In genomic region chr7:71419261-71419660, GRCm38 (mm10) we compare ENCODE assay signal across 18 mouse cellular contexts.
DNase-seq lines count a peak whose midpoint lies in the region; ATAC-seq and TF ChIP-seq lines count a peak whose summit lies in the region.
"Had no signal": no experiment of that assay in that cellular context is flagged by ENCODE, and none has a peak within 500 bp of the region (broad histone marks: within the 10 kb centered on the region; RNA-seq: fewer than 3 reads in every experiment).

No protein-coding gene starts in this region.

- no peaks in the 10 kb centered on the region for H3K27me3 ChIP-seq in midbrain, embryonic 11.5 days (ENCODE audit: control insufficient read depth, insufficient read depth, low read length)
- no peaks in the 10 kb centered on the region; the same call in 1 of the 2 replicates for H3K27me3 ChIP-seq in midbrain, postnatal 0 days (ENCODE audit: insufficient read depth, low read length)
- H3K27me3 ChIP-seq in embryonic facial prominence, embryonic 14.5 days (replicated peaks; ENCODE audit: control insufficient read depth, insufficient read depth, low read length): no peaks in the 10 kb centered on the region; the same call in 1 of the 2 replicates
- H3K27me3 ChIP-seq: hindbrain, embryonic 12.5 days; liver, embryonic 12.5 days; megakaryocyte, embryonic 14.5 days; Patski had no signal

- no peaks in the 10 kb centered on the region for H3K36me3 ChIP-seq in midbrain, embryonic 11.5 days (ENCODE audit: control insufficient read depth, insufficient read depth, low read length)
- H3K36me3 ChIP-seq in midbrain, postnatal 0 days (ENCODE audit: insufficient read depth, low read length): no peaks in the 10 kb centered on the region
- no peaks in the 10 kb centered on the region for H3K36me3 ChIP-seq in embryonic facial prominence, embryonic 14.5 days (ENCODE audit: control insufficient read depth, insufficient read depth, low read length)
- H3K36me3 ChIP-seq: embryonic facial prominence, embryonic 13.5 days; hindbrain, embryonic 12.5 days; liver, embryonic 12.5 days had no signal

- H3K9me3 ChIP-seq in midbrain, embryonic 11.5 days (ENCODE audit: control insufficient read depth, low read length): no peaks in the 10 kb centered on the region
- H3K9me3 ChIP-seq in midbrain, postnatal 0 days (ENCODE audit: low read length): no peaks in the 10 kb centered on the region
- no peaks in the 10 kb centered on the region for H3K9me3 ChIP-seq in embryonic facial prominence, embryonic 14.5 days (ENCODE audit: control insufficient read depth, low read length)
- H3K9me3 ChIP-seq: embryonic facial prominence, embryonic 13.5 days; hindbrain, embryonic 12.5 days; liver, embryonic 12.5 days; megakaryocyte, embryonic 14.5 days had no signal

- no peak overlapping the region for H3K4me2 ChIP-seq in midbrain, embryonic 11.5 days
- H3K4me2 ChIP-seq in midbrain, postnatal 0 days (ENCODE audit: low read depth, low read length, poor library complexity, severe bottlenecking): no peak overlapping the region
- H3K4me2 ChIP-seq in embryonic facial prominence, embryonic 14.5 days (ENCODE audit: low read depth, low read length): no peak overlapping the region
- H3K4me2 ChIP-seq: embryonic facial prominence, embryonic 13.5 days; hindbrain, embryonic 12.5 days; liver, embryonic 12.5 days had no signal

- no peak overlapping the region for H3K9ac ChIP-seq in midbrain, embryonic 11.5 days (ENCODE audit: low read length)
- H3K9ac ChIP-seq in midbrain, postnatal 0 days (replicated peaks; ENCODE audit: low read length, poor library complexity, severe bottlenecking): no peak overlapping the region
- no peak overlapping the region for H3K9ac ChIP-seq in embryonic facial prominence, embryonic 14.5 days (ENCODE audit: low read depth, low read length)
- H3K9ac ChIP-seq: embryonic facial prominence, embryonic 13.5 days; hindbrain, embryonic 12.5 days; liver, embryonic 12.5 days had no signal

- no peak for ATAC-seq in midbrain, embryonic 11.5 days (ENCODE audit: low FRiP score)
- ATAC-seq in midbrain, postnatal 0 days (ENCODE audit: low FRiP score): no peak
- ATAC-seq in embryonic facial prominence, embryonic 14.5 days (ENCODE audit: low read depth): no peak
- ATAC-seq: forebrain, embryonic 16.5 days; liver, embryonic 12.5 days; lung, postnatal 0 days; midbrain, embryonic 16.5 days; Patski had no signal

- H3K4me3 ChIP-seq in midbrain, embryonic 11.5 days (ENCODE audit: low read depth, low read length): no peak overlapping the region
- H3K4me3 ChIP-seq in midbrain, postnatal 0 days (ENCODE audit: low read depth, low read length): no peak overlapping the region
- no peak overlapping the region for H3K4me3 ChIP-seq in embryonic facial prominence, embryonic 14.5 days (ENCODE audit: low read depth, low read length)
- H3K4me3 ChIP-seq: embryonic facial prominence, embryonic 13.5 days; hindbrain, embryonic 12.5 days; liver, embryonic 12.5 days; megakaryocyte, embryonic 14.5 days had no signal

- 77% methylated on average over 5 of the region's 5 CpGs for WGBS in midbrain, embryonic 11.5 days
- 76% methylated on average over 5 of the region's 5 CpGs for WGBS in midbrain, postnatal 0 days
- WGBS in embryonic facial prominence, embryonic 14.5 days: 53% methylated on average over 5 of the region's 5 CpGs

- H3K27ac ChIP-seq in midbrain, embryonic 11.5 days (ENCODE audit: low read depth, low read length): no peak overlapping the region
- no peak overlapping the region for H3K27ac ChIP-seq in midbrain, postnatal 0 days (ENCODE audit: low read depth, low read length)
- H3K27ac ChIP-seq in embryonic facial prominence, embryonic 14.5 days (replicated peaks; ENCODE audit: low read depth, low read length): no peak overlapping the region
- H3K27ac ChIP-seq: embryonic facial prominence, embryonic 13.5 days; hindbrain, embryonic 12.5 days; liver, embryonic 12.5 days had no signal

- DNase-seq in kidney, adult 11 months: peak; percentile 12
- no peak for DNase-seq in kidney, adult 8-10 months
- peak; percentile 44 for DNase-seq in midbrain, embryonic 11.5 days (ENCODE audit: low spot score, missing footprints)
- no peak for DNase-seq in midbrain, postnatal 0 days (ENCODE audit: low spot score)
- DNase-seq in embryonic facial prominence, embryonic 14.5 days (ENCODE audit: low spot score): peak; percentile 62
- DNase-seq in kidney, postnatal 14 days: peak; percentile 57
- DNase-seq in frontal cortex, postnatal 14 days (ENCODE audit: low spot score in 2 of 2): no peak
- DNase-seq: adrenal gland, adult 8-10 months; cerebellum, adult 8-10 months; thymus, postnatal 25 days had no signal

- H3K4me1 ChIP-seq in midbrain, embryonic 11.5 days (ENCODE audit: control insufficient read depth, insufficient read depth, low read length): no peaks in the 10 kb centered on the region
- no peaks in the 10 kb centered on the region for H3K4me1 ChIP-seq in midbrain, postnatal 0 days (ENCODE audit: insufficient read depth, low read length)
- H3K4me1 ChIP-seq in embryonic facial prominence, embryonic 14.5 days (ENCODE audit: control insufficient read depth, insufficient read depth, low read length): no peaks in the 10 kb centered on the region
- H3K4me1 ChIP-seq: hindbrain, embryonic 12.5 days; liver, embryonic 12.5 days; megakaryocyte, embryonic 14.5 days had no signal

- TF ChIP-seq CTCF in midbrain, postnatal 0 days (IDR thresholded peaks at IDR 0.05): no peak

Comparison
In these comparisons a context has a peak if more than half of its experiments do, and no peak if none do; other contexts are left out.
1. DNase-seq: peak in kidney, adult 11 months (single experiment), midbrain, embryonic 11.5 days (single experiment), embryonic facial prominence, embryonic 14.5 days (single experiment) and kidney, postnatal 14 days (single experiment); none in kidney, adult 8-10 months (0 of 2), midbrain, postnatal 0 days (single experiment) and frontal cortex, postnatal 14 days (0 of 2).